Mouse (Mus musculus): Measurements from ENCODE around the gene Myzap.
"Not testable (repeated sequence)": the region's sequence is repeated elsewhere in the genome, so short reads cannot be mapped to it uniquely, and the experiment has no call there.

Gene Myzap

DNA sequence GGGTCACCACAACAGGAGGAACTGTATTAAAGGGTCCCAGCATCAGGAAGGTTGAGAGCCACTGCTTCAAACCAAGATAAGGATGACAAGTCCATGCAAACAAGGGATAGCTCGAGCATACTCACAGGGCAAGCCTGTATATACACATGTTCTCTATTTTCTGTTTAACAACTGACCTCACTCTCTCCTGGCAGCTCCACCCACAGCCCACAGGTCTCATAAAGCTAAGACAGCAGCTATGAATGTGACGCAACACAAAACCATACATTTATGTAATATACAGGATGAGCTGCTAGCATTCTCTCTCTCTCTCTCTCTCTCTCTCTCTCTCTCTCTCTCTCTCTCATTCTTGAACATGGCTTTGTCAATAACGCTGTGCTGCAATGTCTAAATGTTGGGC lies 51.4 kb downstream of the Myzap start:
- no peak for DNase-seq

GRCm38 (mm10) chr9:71535730-71536129 lies 56.4 kb downstream of the Myzap start:
- DNase-seq, result no peak

- DNase-seq, result peak; percentile 66
Observed at GRCm38 (mm10) chr9:71535036-71535435, 57.1 kb downstream of the Myzap start.

- DNase-seq, result no peak
Observed at GRCm38 (mm10) chr9:71529960-71530359, 62.2 kb downstream of the Myzap start.

GRCm38 (mm10) chr9:71527438-71527837 lies 64.7 kb downstream of the Myzap start:
- DNase-seq, result no peak

GRCm38 (mm10) chr9:71523901-71524300 lies 68.3 kb downstream of the Myzap start:
- peak; percentile 91 for DNase-seq

- DNase-seq, result peak; percentile 79
Observed at GRCm38 (mm10) chr9:71519836-71520235, 72.3 kb downstream of the Myzap start.

DNA sequence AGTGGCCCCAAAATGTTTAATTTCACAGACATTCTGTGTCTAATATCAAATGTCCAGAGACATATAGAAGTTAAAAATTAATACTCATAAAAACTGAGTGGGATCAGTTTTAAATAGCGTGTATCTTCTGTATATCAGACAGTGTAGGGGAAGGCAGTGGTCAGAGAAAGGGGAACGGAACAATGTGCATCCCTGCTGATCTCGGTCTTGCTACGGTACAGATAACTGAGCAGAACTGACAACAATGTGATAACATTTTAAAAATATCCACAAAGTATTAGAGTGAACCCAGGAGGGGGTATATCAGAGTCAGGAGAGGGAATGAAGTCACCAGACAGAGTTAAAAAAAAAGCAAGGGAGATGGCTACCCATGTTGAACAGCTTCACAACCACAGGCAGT lies 74.7 kb downstream of the Myzap start:
- no peak for DNase-seq

DNA sequence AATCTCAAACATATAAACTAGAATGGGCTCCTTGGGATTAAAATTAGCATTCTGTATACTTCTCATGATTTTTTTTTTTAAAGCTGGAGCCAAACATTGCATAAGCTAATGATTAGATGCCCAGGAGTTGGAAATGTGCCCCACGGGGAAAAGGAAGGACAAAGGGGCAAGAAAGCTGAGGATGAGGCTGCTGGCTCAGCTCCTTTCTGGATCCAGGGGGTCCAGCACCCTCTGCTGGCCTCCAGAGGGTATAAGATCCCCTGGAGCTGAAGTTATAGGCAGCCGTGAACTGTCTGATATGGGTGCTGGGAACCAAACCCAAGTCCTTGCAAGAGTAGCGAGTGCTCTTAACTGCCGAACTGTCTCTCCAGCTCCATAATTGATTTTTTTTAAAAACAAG lies 76.3 kb downstream of the Myzap start:
- peak; percentile 74 for DNase-seq

GRCm38 (mm10) chr9:71513566-71513965 lies 78.6 kb downstream of the Myzap start:
- no peak for DNase-seq

DNA sequence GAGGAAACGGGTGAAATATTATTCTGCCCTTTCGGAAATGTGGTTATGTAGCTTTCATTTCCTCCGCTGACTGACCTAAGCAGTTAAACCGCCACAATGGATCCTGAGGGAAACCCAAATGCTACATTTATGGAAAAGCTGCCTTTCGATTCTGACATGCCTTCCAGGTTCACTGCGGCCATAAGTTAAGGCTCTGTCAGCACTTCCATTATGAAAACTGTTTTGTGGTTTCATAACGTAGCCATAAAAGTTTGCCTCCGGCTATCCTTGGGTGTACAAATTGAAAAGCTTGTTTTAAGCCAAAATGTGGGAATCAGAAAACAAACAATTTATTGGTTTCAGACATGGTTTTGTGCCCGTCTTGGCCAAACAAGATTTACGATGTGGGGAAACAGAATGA lies 79.3 kb downstream of the Myzap start:
- no peak for DNase-seq

DNA sequence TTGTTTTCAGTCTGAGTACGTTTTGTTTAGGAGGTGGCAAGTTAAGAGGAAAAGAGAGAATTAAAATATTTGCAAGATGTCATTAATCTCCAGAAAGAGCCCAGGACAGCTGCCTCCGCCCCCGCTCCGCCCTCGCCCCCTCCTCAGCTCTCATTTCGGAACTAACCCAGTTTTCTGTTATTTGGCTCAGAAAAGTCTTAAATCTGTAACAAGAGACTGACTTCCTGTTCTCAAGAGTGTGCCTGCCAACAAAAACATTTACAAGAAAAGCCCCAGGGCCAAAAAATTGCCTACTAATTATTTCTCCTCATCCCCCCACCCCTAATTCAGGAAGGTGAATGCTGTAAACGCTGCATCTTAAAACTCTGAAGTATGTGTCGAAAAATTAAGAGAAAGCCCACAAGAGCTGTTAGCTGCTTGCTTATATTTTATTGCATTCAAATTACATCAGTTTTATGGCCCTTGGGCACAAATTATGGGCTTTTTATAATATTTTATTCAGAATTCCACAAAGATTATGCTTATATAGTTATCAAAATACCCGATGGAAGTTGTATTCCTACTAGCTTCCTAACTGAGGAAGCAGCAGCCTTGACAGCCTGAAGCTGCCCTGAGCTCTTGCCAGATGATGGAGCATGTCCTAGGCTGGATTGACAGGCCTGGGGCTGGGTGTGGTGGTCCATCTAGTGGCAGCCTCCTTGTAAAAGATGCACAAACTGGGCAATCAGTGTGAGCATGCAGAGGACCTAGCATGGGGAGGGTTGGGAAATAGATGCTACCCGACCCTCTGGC lies 93.6 kb downstream of the Myzap start:
- no peak for DNase-seq

DNA sequence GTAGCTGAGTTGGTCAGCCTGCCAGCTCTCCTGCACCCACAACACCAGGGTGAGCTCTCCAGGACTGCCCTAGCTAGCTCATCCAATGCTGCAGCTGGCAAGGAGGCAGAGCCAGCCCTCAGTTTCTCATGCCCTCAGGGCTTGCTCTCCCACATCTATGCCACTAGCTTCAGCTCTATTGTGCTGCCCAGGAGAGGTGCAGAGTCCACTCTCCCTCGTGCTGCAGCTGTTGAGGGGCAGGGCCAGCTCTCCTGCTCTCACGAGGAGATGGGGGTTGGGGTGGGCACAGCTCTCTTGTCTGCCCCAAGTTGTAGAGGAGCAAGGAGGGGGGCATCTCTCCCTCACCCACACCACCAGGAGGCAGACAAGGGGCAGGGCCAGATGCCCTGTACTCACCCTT lies 95.5 kb downstream of the Myzap start:
- DNase-seq, result no peak

- DNase-seq, result no peak
Observed at GRCm38 (mm10) chr9:71493771-71494170, 98.4 kb downstream of the Myzap start.

- DNase-seq, result no peak
Observed at GRCm38 (mm10) chr9:71492296-71493025, 99.7 kb downstream of the Myzap start.

DNA sequence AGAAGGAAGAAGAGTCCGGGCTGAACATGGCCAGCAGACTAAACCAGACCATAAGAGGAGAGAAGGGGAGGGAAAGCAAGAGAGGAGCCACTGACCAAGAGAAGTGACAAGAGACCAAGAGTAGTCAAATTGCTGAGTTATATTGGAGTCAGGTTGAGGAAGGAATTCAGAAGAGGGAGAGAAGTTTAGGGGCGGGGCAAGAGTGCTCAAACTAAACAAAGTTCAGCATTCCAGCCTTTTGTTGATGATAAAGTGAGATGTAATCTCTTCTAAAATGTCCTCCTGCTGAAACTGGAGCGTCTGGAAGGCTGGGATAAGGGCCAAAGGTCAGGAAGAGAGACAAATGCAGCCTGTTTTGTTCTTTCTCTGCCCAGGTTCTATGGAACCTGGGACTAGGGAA lies 102.1 kb downstream of the Myzap start:
- no peak for DNase-seq

- no peak for DNase-seq
Observed at GRCm38 (mm10) chr9:71486127-71486526, 106.0 kb downstream of the Myzap start.

- peak; percentile 99 for DNase-seq
Observed at GRCm38 (mm10) chr9:71485475-71486094, 106.6 kb downstream of the Myzap start, which contains the start of gene Polr2m. Gene Polr2m, minus strand, starts transcription at chr9:71485935.

DNA sequence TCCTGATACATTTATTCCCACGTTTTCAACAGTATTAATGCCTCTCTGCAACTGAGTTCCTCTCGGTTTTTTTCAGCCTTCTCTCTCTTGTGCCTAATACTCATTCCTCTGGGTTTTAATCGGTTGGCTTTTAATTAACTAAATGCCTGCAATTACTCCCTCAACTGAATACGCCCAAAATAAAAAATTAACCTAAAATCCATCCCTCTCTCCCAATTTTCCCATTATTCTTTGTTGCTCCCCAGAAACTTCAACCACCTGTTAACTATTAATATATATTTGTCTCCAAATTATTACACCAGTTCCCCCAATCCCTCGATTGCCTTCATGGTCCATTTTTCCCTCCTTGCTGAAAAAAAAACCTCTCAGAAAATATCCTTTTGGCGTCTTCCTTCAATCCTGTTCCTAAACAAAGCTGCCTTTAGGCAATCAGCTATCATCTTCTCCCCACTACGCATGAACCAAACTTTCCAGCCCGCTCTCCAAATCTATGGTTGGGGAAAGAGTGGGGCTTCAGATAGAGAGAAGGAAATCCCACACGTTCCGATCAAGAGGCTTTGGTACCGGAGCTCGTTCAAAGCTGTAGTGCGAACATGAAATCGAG lies 107.2 kb downstream of the Myzap start:
- no peak for DNase-seq

GRCm38 (mm10) chr9:71483872-71484271 lies 108.3 kb downstream of the Myzap start:
- not testable (repeated sequence) for DNase-seq

GRCm38 (mm10) chr9:71480305-71480704 lies 111.9 kb downstream of the Myzap start:
- peak; percentile 79 for DNase-seq

GRCm38 (mm10) chr9:71479413-71479812 lies 112.7 kb downstream of the Myzap start:
- peak; percentile 83 for DNase-seq

DNA sequence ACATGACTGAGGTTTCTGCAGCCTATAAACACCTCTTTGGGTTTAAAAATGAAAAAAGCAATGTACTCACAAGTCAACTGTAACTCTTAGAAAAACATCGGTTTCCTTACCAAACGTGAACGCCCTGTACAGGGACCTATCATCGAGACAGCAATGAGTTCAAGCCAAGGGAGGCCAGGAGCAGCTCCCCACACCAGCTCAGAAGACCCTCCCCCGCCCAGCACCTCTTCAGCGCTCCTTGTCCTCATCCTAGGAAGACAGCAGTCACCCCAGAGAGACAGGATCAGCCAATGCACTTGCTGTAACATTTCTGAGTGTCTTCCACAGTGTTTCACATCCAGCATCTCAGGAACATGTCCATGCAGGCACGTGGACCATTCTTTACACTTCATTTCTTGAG lies 113.6 kb downstream of the Myzap start:
- peak; percentile 52 for DNase-seq
